Mouse (Mus musculus) liver, adult 2 months (tissue): ENCODE measurements around the gene Osr1. TPM values are rescaled to one million over a fixed set of nuclear protein-coding genes. Genes with fewer than 3 reads are reported as not detected.

Experiments
- DNase-seq: peaks from one replicate; pipeline ENCODE4 v3.0.0-alpha.2; 2011; ENCODE audit warnings: low read depth, low spot score; ENCODE audit errors: extremely low read depth
- H3K27ac ChIP-seq: fragments of 200-500 bp; replicated peaks from 2 replicates; pipeline ENCODE4 v1.5.1; 2012; ENCODE audit warnings: low read depth, mild to moderate bottlenecking, control low read depth, inconsistent platforms, low read length; ENCODE audit not compliant: insufficient read depth
- H3K27me3 ChIP-seq: fragments of 200-500 bp; 2 replicates; pipeline ENCODE4 v1.6.1; 2012; ENCODE audit warnings: mild to moderate bottlenecking, moderate library complexity, low read length, inconsistent platforms; ENCODE audit not compliant: control insufficient read depth, insufficient read depth
- H3K36me3 ChIP-seq: fragments of 200-500 bp; 2 replicates; pipeline ENCODE4 v1.6.1; 2012; ENCODE audit warnings: low read length, inconsistent platforms; ENCODE audit not compliant: control insufficient read depth, insufficient read depth
- H3K4me1 ChIP-seq: fragments of 200-500 bp; 2 replicates; pipeline ENCODE4 v1.6.1; 2011; ENCODE audit warnings: low read length; ENCODE audit not compliant: control insufficient read depth, insufficient read depth
- H3K4me3 ChIP-seq: fragments of 200-500 bp; 2 replicates; pipeline ENCODE4 v1.5.1; 2011; ENCODE audit warnings: low read depth, mild to moderate bottlenecking, control low read depth, low read length, moderate library complexity; ENCODE audit not compliant: insufficient read depth
- H3K79me2 ChIP-seq: fragments of 200-500 bp; 2 replicates; pipeline ENCODE4 v1.6.1; 2012; ENCODE audit warnings: inconsistent platforms, mild to moderate bottlenecking, low read length, moderate library complexity; ENCODE audit not compliant: control insufficient read depth, insufficient read depth
- H3K9ac ChIP-seq: fragments of 200-500 bp; 2 replicates; pipeline ENCODE4 v1.6.1; 2012; ENCODE audit warnings: low read depth, mild to moderate bottlenecking, control low read depth, inconsistent platforms, low read length
- CTCF ChIP-seq: fragments of 200-500 bp; IDR thresholded peaks from 2 replicates; pipeline ENCODE4 v1.5.1; 2011; ENCODE audit warnings: low read depth, low read length, control low read depth
- POLR2A ChIP-seq: fragments of 200-500 bp; IDR thresholded peaks from 2 replicates; pipeline ENCODE4 v1.6.1; 2011; ENCODE audit warnings: low read length, control low read depth; ENCODE audit not compliant: insufficient read depth; ENCODE audit errors: extremely low read depth
- polyA plus RNA-seq: library from polyadenylated mRNA; depleted of rRNA; stranded (reverse); fragments of >200 nt; gene quantifications from 2 replicates; pipeline ENCODE4 v1.2.3, GENCODE M21; 2012
- total RNA-seq: library from RNA; depleted of rRNA; stranded (reverse); fragments of >200 nt; gene quantifications from 2 replicates; pipeline ENCODE4 v1.2.3, GENCODE M21; 2014

Gene Osr1
- total and polyA plus RNA-seq, 2 experiments = not detected

DNA sequence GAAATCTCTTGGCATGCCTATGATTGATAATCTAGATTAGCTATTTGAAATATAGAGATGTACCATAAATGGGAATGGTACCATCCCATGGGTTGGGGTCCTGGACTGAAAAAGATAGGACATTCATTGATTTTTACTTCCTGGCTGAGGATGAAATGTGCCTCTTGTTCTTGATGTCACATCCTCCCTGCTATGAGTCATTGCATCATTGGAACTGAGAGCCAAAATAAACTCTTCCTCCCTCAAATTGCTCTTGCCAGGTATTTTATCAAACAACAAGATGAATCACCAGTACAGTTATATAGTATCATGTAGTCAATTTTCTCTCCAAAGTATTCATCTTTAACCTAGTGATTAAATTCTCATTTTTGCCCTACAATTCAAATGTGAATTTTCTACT is 28.3 kb downstream of the Osr1 start:
- peak; percentile 47 for DNase-seq
- Histone ChIP-seq H3K4me3 (no peak overlapping the region), H3K36me3 (no peaks in the 10 kb centered on the region), H3K27me3 (no peaks in the 10 kb centered on the region), H3K4me1 (no peaks in the 10 kb centered on the region), H3K9ac (no peak overlapping the region), H3K79me2 (no peaks in the 10 kb centered on the region), H3K27ac (no peak overlapping the region)
- TF ChIP-seq POLR2A (no peak), CTCF (no peak)
